Mouse (Mus musculus): ENCODE results near the gene 2510009E07Rik. TPM values are rescaled to one million over a fixed set of nuclear protein-coding genes. Genes with fewer than 3 reads are reported as not detected.
"Not testable (repeated sequence)": the region's sequence is repeated elsewhere in the genome, so short reads cannot be mapped to it uniquely, and the experiment has no call there.

Gene 2510009E07Rik
- polyA plus RNA-seq, 1 experiment from 2014 or later = 16.6 TPM

DNA sequence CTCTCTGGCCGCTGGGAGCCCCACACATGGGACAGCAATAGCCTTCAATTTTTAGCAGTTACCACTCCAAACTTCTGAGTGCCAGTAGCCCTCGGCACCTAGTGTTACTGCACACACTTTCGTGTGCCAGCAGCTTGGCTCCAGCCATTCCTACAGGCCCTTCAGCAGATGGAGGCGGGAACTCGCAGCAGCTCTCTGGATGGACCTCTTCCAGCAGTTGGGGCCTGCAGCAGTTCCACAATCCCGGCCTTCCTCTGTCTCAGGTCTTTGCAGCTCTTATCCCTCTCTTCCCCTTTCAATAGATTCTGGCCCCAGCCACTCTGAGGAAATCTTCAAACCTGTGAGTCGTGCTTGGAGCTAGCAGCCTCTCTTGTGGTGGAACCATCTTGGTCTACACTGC, 17.7 kb downstream of the 2510009E07Rik start:
- 89% methylated on average over 7 of the region's 7 CpGs for WGBS

DNA sequence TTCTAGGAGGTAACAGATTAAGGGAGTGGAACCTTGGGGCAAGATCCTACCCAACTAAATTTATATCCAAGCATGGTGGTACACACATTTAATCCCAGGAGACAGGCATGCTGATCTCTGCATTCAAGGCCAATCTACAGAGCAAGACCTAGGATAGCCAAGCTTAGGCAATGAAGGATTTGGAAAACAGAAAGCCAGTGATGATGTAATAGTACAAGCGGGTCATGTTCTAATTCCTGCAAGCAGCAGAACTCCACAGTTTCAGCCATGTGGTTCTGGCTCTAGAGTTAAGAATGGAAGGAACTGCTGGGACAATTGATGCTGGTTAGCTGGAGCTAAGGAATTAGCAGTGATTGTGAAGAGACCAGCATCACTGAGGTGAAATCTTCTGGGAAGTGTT, 20.8 kb downstream of the 2510009E07Rik start:
- not testable (repeated sequence) for ATAC-seq (ENCODE audit: insufficient number of reproducible peaks, insufficient read depth, low FRiP score, low TSS enrichment, low read depth); H3K4me1 ChIP-seq (replicated peaks)
- 95% methylated on average over 1 of the region's 1 CpGs for WGBS

More for the DNA sequence above, 17.7 kb downstream of the 2510009E07Rik start:
- H3K27ac ChIP-seq = no peak overlapping the region
- H3K36me3 ChIP-seq = peaks cover 10% of the 10 kb centered on the region
- H3K4me1 ChIP-seq (replicated peaks) = no peaks in the 10 kb centered on the region
- ATAC-seq (ENCODE audit: insufficient number of reproducible peaks, insufficient read depth, low FRiP score, low TSS enrichment, low read depth) = no peak
- H3K9me3 ChIP-seq = no peaks in the 10 kb centered on the region
- no peak overlapping the region for H3K4me3 ChIP-seq (replicated peaks)
- H3K27me3 ChIP-seq = no peaks in the 10 kb centered on the region
- no peak overlapping the region for H3K9ac ChIP-seq (replicated peaks)
- no peak overlapping the region for H3K4me2 ChIP-seq

DNA sequence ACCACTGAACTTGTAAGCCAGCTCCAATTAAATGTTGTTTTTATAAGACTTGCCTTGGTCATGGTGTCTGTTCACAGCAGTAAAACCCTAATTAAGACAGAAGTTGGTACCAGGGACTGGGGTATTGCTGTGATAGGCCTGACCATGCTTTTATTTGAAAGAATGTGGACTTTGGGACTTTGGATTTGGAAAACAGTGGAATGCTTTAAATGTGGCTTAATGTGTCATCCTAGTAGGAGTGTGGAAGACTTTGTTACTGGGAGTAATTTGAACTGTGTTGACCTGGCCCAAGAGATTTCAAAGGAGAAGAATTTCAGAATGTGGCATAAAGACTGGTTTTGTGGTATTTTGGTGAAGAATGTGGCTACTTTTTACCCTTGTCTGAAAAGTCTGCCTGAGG, 21.4 kb downstream of the 2510009E07Rik start:
- H3K4me2 ChIP-seq; H3K4me3 ChIP-seq (replicated peaks); H3K27me3 ChIP-seq; H3K27ac ChIP-seq; H3K9me3 ChIP-seq; ATAC-seq (ENCODE audit: insufficient number of reproducible peaks, insufficient read depth, low FRiP score, low TSS enrichment, low read depth); H3K4me1 ChIP-seq (replicated peaks); H3K9ac ChIP-seq (replicated peaks): not testable (repeated sequence)
- peaks cover 10% of the 10 kb centered on the region for H3K36me3 ChIP-seq

More for the DNA sequence above, 20.8 kb downstream of the 2510009E07Rik start:
- H3K4me2 ChIP-seq; H3K27ac ChIP-seq; H3K4me3 ChIP-seq (replicated peaks); H3K9me3 ChIP-seq; H3K9ac ChIP-seq (replicated peaks); H3K27me3 ChIP-seq: not testable (repeated sequence)
- peaks cover 10% of the 10 kb centered on the region for H3K36me3 ChIP-seq

DNA sequence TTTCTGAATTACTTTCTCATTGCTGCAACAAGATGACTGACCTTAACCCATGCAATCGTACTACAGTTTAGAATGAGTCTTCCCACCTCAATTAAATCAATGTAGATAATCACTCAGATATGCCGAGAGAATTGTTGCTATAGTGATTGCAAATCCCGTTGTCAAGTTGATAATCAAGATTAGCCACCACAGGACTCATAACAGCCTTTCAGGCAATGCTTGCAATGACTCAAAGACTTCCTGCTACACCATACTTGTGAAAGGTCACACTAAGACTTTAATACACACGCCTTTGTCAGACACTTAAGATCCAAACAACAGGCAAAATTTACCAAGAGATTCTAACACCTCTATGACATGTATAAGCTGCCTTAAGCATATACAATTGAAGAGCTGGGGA, 22.6 kb downstream of the 2510009E07Rik start:
- no peak overlapping the region for H3K4me3 ChIP-seq (replicated peaks)
- H3K9ac ChIP-seq (replicated peaks) = no peak overlapping the region
- no peaks in the 10 kb centered on the region for H3K27me3 ChIP-seq
- no peak for ATAC-seq (ENCODE audit: insufficient number of reproducible peaks, insufficient read depth, low FRiP score, low TSS enrichment, low read depth)
- peaks cover 5% of the 10 kb centered on the region for H3K36me3 ChIP-seq
- peaks cover 7% of the 10 kb centered on the region; the same call in 1 of the 2 replicates for H3K9me3 ChIP-seq
- no peaks in the 10 kb centered on the region for H3K4me1 ChIP-seq (replicated peaks)
- no peak overlapping the region for H3K4me2 ChIP-seq
- H3K27ac ChIP-seq = no peak overlapping the region
- 91% methylated on average over 4 of the region's 4 CpGs for WGBS

- H3K27ac ChIP-seq = no peak overlapping the region
Measured at GRCm38 (mm10) chr16:21665423-21665986, 29.0 kb downstream of the 2510009E07Rik start.

DNA sequence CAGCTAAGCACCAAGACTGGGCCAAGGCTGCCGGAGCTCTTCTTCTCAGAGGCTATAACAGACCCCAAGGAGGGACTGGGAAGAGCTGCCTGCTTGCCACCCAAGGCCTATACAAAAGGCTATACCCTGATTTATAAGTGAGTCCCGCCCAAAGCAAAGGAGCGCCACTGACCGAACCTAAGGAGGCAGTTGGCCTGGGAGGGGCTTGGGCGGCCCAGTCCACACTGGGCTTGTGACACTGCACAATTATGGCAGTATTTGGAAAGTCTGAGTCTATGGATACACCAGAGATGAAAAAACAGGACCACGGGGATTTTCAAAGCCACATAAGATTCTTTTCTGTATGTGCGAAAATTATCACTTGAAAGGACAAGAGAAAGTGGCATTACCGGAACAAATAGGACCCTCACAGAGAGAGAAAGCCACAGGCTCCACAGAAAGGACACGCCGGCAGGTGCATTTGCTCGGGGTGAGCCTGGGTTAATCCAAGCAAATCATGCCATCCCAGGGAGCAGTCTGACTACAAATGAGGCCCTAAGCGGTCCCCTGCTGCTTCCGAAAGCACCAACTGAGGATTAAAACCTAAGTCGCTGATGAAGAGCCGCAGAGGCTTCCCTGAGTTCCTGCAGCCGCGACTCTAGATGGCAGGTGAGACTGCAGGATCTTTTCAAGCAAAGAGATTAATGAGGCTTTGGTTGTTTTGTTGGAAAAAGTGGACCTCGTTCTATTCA, 29.7 kb downstream of the 2510009E07Rik start:
- Histone ChIP-seq H3K9me3 (peaks cover 7% of the 10 kb centered on the region; the same call in 1 of the 2 replicates), H3K27ac (no peak overlapping the region), H3K9ac (replicated peaks) (no peak overlapping the region), H3K4me3 (replicated peaks) (no peak overlapping the region), H3K36me3 (no peaks in the 10 kb centered on the region), H3K27me3 (peaks cover 28% of the 10 kb centered on the region), H3K4me1 (replicated peaks) (0 out of 2 replicates have a peak, but pooled peaks cover 7% of the 10 kb centered on the region), H3K4me2 (no peak overlapping the region)
- ATAC-seq (ENCODE audit: insufficient number of reproducible peaks, insufficient read depth, low FRiP score, low TSS enrichment, low read depth) = no peak
- 22% methylated on average over 18 of the region's 18 CpGs for WGBS

More at GRCm38 (mm10) chr16:21665423-21665986, 29.0 kb downstream of the 2510009E07Rik start:
- ATAC-seq (ENCODE audit: insufficient number of reproducible peaks, insufficient read depth, low FRiP score, low TSS enrichment, low read depth) = no peak
- Histone ChIP-seq H3K9me3 (peaks cover 7% of the 10 kb centered on the region; the same call in 1 of the 2 replicates), H3K27me3 (peaks cover 28% of the 10 kb centered on the region), H3K4me3 (replicated peaks) (no peak overlapping the region), H3K4me1 (replicated peaks) (0 out of 2 replicates have a peak, but pooled peaks cover 7% of the 10 kb centered on the region), H3K36me3 (no peaks in the 10 kb centered on the region), H3K4me2 (no peak overlapping the region), H3K9ac (replicated peaks) (no peak overlapping the region)
- WGBS = 25% methylated on average over 4 of the region's 4 CpGs

GRCm38 (mm10) chr16:21655961-21656360, 38.5 kb downstream of the 2510009E07Rik start:
- Histone ChIP-seq H3K4me1 (replicated peaks) (0 out of 2 replicates have a peak, but pooled peaks cover 5% of the 10 kb centered on the region), H3K27ac (no peak overlapping the region), H3K4me3 (replicated peaks) (no peak overlapping the region), H3K9me3 (0 out of 2 replicates have a peak, but pooled peaks cover 4% of the 10 kb centered on the region), H3K4me2 (no peak overlapping the region), H3K36me3 (no peaks in the 10 kb centered on the region), H3K9ac (replicated peaks) (no peak overlapping the region), H3K27me3 (no peaks in the 10 kb centered on the region)
- WGBS = 89% methylated on average over 9 of the region's 9 CpGs
- no peak for ATAC-seq (ENCODE audit: insufficient number of reproducible peaks, insufficient read depth, low FRiP score, low TSS enrichment, low read depth)

DNA sequence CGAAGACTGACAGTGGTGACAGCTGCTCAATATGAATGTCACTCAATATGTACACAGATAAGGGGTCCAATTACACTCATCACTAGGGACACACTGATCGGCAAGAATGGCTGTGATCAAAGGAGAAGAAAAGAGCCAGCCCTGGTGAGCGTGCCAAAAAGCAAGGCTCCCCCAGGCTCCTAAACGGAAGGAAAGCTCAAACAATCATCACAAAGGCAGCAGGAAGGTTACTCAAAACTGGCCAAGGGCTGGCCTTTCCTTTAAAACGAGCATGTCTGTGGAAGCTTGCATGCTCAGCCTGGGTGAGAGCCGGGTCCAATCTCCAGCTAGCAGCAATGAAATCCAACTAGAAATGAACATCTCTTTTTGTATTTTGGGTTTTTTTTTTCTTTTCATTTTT, 39.2 kb downstream of the 2510009E07Rik start:
- H3K36me3 ChIP-seq = no peaks in the 10 kb centered on the region
- H3K4me1 ChIP-seq (replicated peaks) = no peaks in the 10 kb centered on the region
- H3K4me2 ChIP-seq = no peak overlapping the region
- ATAC-seq (ENCODE audit: insufficient number of reproducible peaks, insufficient read depth, low FRiP score, low TSS enrichment, low read depth) = no peak
- no peak overlapping the region for H3K4me3 ChIP-seq (replicated peaks)
- H3K27me3 ChIP-seq = no peaks in the 10 kb centered on the region
- H3K9me3 ChIP-seq = 0 out of 2 replicates have a peak, but pooled peaks cover 4% of the 10 kb centered on the region
- no peak overlapping the region for H3K27ac ChIP-seq
- WGBS = 55% methylated on average over 6 of the region's 6 CpGs
- no peak overlapping the region for H3K9ac ChIP-seq (replicated peaks)

DNA sequence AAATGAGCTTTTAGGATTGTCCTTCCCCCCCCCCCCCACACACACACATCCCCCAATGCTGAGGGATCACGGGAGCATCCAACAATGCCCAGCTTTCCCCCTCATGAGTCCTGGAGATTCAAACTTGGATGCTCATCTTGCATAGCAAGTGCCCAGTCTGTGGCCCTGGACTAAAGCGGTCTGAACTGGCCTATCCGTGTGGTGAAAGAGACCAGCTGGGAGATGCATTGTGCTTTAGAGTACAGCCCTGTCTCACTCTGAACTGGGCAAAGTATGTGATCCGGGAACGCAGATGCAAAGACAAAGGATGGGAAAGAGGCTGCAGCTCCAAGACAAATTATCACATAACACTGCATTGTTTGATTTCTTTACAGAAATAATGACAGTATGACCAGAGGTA, 40.1 kb downstream of the 2510009E07Rik start:
- H3K9ac ChIP-seq (replicated peaks) = no peak overlapping the region
- no peaks in the 10 kb centered on the region for H3K27me3 ChIP-seq
- no peaks in the 10 kb centered on the region for H3K36me3 ChIP-seq
- H3K27ac ChIP-seq = no peak overlapping the region
- no peak overlapping the region for H3K4me3 ChIP-seq (replicated peaks)
- H3K4me1 ChIP-seq (replicated peaks) = no peaks in the 10 kb centered on the region
- 90% methylated on average over 5 of the region's 5 CpGs for WGBS
- 0 out of 2 replicates have a peak, but pooled peaks cover 4% of the 10 kb centered on the region for H3K9me3 ChIP-seq
- no peak overlapping the region for H3K4me2 ChIP-seq
- ATAC-seq (ENCODE audit: insufficient number of reproducible peaks, insufficient read depth, low FRiP score, low TSS enrichment, low read depth) = no peak

DNA sequence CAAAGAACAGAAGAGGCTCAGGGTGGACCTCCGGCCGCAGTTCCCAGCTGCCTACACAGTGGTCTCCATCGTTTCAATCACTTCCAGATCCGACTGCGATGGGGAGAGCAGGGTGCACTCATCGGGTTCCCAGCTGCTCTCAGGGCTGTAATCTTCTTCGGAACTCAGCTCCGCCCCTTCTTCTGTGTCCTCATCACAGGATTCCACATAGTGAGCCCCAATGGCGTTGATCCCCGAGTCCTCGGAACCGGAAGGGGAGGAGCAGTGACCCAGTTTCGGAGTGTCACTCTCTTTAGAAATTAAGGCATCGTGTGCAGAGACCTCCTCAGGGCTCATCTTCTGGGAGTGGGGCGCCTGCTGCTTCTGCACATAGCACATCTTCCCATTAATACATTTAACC, 41.3 kb downstream of the 2510009E07Rik start:
- H3K27ac ChIP-seq = no peak overlapping the region
- H3K27me3 ChIP-seq = no peaks in the 10 kb centered on the region
- no peaks in the 10 kb centered on the region for H3K36me3 ChIP-seq
- no peak for ATAC-seq (ENCODE audit: insufficient number of reproducible peaks, insufficient read depth, low FRiP score, low TSS enrichment, low read depth)
- H3K9ac ChIP-seq (replicated peaks) = no peak overlapping the region
- WGBS = 76% methylated on average over 15 of the region's 15 CpGs
- no peak overlapping the region; the same call in 1 of the 2 replicates for H3K4me2 ChIP-seq
- no peaks in the 10 kb centered on the region for H3K4me1 ChIP-seq (replicated peaks)
- no peaks in the 10 kb centered on the region for H3K9me3 ChIP-seq
- no peak overlapping the region for H3K4me3 ChIP-seq (replicated peaks)

- Histone ChIP-seq H3K9me3 (no peaks in the 10 kb centered on the region), H3K36me3 (no peaks in the 10 kb centered on the region), H3K27me3 (no peaks in the 10 kb centered on the region), H3K4me1 (replicated peaks) (no peaks in the 10 kb centered on the region), H3K4me3 (replicated peaks) (no peak overlapping the region), H3K9ac (replicated peaks) (no peak overlapping the region), H3K4me2 (no peak overlapping the region), H3K27ac (no peak overlapping the region)
- WGBS = 86% methylated on average over 4 of the region's 4 CpGs
- no peak for ATAC-seq (ENCODE audit: insufficient number of reproducible peaks, insufficient read depth, low FRiP score, low TSS enrichment, low read depth)
Measured at GRCm38 (mm10) chr16:21651161-21651560, 43.3 kb downstream of the 2510009E07Rik start.
